Mouse (Mus musculus) embryonic facial prominence, embryonic 14.5 days (tissue): ENCODE measurements around the gene Gm49393. TPM values are rescaled to one million over a fixed set of nuclear protein-coding genes. Genes with fewer than 3 reads are reported as not detected.
"Not testable (repeated sequence)": the region's sequence is repeated elsewhere in the genome, so short reads cannot be mapped to it uniquely, and the experiment has no call there.

Experiments
- ATAC-seq: fragments of 200-750 bp; cut with Nextera tagmentation; 2 replicates; pipeline ENCODE4 v1.8.0; 2017; ENCODE audit warnings: low read depth, moderate number of reproducible peaks, moderate TSS enrichment
- DNase-seq: peaks from one replicate; pipeline ENCODE4 v3.0.0-alpha.2; 2015; ENCODE audit warnings: low spot score
- H3K27ac ChIP-seq: fragments of 300-500 bp; sonication (generic); replicated peaks from 2 replicates; pipeline ENCODE4 v1.5.1; 2014; ENCODE audit warnings: low read depth, mild to moderate bottlenecking, low read length, moderate library complexity
- H3K27me3 ChIP-seq: fragments of 300-500 bp; sonication (generic); replicated peaks from 2 replicates; pipeline ENCODE4 v1.6.1; 2014; ENCODE audit warnings: low read length; ENCODE audit not compliant: control insufficient read depth, insufficient read depth
- H3K36me3 ChIP-seq: fragments of 300-500 bp; sonication (generic); 2 replicates; pipeline ENCODE4 v1.6.1; 2014; ENCODE audit warnings: low read length, mixed read lengths; ENCODE audit not compliant: control insufficient read depth, insufficient read depth
- H3K4me1 ChIP-seq: fragments of 300-500 bp; sonication (generic); 2 replicates; pipeline ENCODE4 v1.6.1; 2014; ENCODE audit warnings: antibody characterized with exemption, low read length; ENCODE audit not compliant: control insufficient read depth, insufficient read depth
- H3K4me2 ChIP-seq: fragments of 300-500 bp; sonication (generic); 2 replicates; pipeline ENCODE4 v1.6.1; 2014; ENCODE audit warnings: low read depth, mild to moderate bottlenecking, low read length, moderate library complexity, mixed read lengths
- H3K4me3 ChIP-seq: fragments of 300-500 bp; sonication (generic); 2 replicates; pipeline ENCODE4 v1.5.1; 2014; ENCODE audit warnings: low read depth, mild to moderate bottlenecking, low read length
- H3K9ac ChIP-seq: fragments of 300-500 bp; sonication (generic); 2 replicates; pipeline ENCODE4 v1.6.1; 2014; ENCODE audit warnings: low read depth, mild to moderate bottlenecking, low read length, moderate library complexity, mixed read lengths
- H3K9me3 ChIP-seq: fragments of 300-500 bp; sonication (generic); 2 replicates; pipeline ENCODE4 v1.6.1; 2016; ENCODE audit warnings: low read length; ENCODE audit not compliant: control insufficient read depth
- WGBS: fragments of 180-500 bp; shearing (Covaris S2); extraction: QIAGEN DNeasy Blood & Tissue Kit; methylation state at CpG from one replicate; pipeline ENCODE4 v1.1.7; 2014; 5-methylcytosine and 5-hydroxymethylcytosine counted together
- polyA plus RNA-seq: library from polyadenylated mRNA; unstranded; fragments of >200 nt; fragmentation: Nextera tagmentation; extraction: Ambion mirVana; gene quantifications from 2 replicates; pipeline ENCODE4 v1.2.1, GENCODE M21; 2014

Gm49393 gene
- not detected in 2 replicates for polyA plus RNA-seq

DNA sequence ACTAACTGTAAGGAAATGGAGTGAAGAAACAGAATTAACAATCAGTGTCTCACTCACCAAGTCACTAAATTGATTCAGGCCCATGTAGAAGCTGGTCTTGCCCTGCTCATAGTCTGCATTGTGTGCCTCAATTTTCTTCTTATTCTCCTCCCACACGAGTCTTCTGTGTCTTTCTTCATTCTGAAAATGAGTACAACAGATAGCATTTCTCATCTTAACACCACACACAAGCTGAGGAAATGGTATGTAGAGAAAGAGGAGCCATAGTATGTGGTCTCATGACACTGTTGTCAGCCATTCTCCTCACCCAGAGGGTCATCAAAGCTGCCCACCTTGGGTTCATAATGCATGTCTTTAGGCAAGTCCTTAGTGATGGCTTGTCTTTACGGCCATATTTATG lies at the start of gene Gm49393:
Gene Gm49393 (minus strand): TSS at position 101 of the 400 bp plus-strand sequence.
- DNase-seq, H3K9ac ChIP-seq, H3K4me2 ChIP-seq, H3K27me3 ChIP-seq, H3K36me3 ChIP-seq, ATAC-seq, H3K4me3 ChIP-seq, H3K9me3 ChIP-seq, H3K4me1 ChIP-seq, H3K27ac ChIP-seq: not testable (repeated sequence)
- 60% methylated on average over 2 of the region's 2 CpGs for WGBS

DNA sequence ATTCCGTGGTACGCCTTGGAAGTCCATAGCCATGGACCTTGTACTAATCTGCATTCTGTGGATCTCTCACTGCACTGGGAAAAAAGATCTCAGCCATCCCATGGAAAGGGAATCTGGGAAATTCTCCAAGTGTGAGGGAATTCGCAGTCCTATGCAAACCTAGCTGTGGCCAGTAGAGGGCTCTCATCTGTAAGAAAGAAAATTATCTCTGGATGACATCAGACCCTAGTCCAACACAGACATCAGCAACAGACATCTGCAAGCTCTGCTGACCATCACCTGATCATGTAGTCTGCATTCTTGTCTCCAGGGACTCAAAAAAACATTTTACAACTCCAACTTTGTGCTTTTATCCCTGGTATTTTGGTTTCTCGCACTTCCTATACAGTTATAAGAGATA lies 36.9 kb upstream of the Gm49393 start:
- not testable (repeated sequence) for H3K9me3 ChIP-seq, H3K27me3 ChIP-seq, H3K27ac ChIP-seq, DNase-seq, H3K36me3 ChIP-seq, H3K9ac ChIP-seq, H3K4me3 ChIP-seq, H3K4me1 ChIP-seq, ATAC-seq, H3K4me2 ChIP-seq
- WGBS: 63% methylated on average over 4 of the region's 4 CpGs

DNA sequence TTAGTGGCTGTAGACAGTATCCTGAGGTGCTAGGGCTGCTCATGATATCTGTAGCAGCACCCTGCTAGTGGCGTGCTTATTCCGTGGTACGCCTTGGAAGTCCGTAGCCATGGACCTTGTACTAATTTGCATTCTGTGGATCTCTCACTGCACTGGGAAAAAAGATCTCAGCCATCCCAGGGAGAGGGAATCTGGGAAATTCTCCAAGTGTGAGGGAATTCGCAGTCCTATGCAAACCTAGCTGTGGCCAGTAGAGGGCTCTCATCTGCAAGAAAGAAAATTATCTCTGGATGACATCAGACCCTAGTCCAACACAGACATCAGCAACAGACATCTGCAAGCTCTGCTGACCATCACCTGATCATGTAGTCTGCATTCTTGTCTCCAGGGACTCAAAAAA lies 28.6 kb upstream of the Gm49393 start:
- not testable (repeated sequence) for H3K4me3 ChIP-seq, H3K27ac ChIP-seq, ATAC-seq, H3K4me2 ChIP-seq, DNase-seq, H3K4me1 ChIP-seq, H3K9ac ChIP-seq, H3K27me3 ChIP-seq, H3K9me3 ChIP-seq, H3K36me3 ChIP-seq
- WGBS: 24% methylated on average over 4 of the region's 5 CpGs

DNA sequence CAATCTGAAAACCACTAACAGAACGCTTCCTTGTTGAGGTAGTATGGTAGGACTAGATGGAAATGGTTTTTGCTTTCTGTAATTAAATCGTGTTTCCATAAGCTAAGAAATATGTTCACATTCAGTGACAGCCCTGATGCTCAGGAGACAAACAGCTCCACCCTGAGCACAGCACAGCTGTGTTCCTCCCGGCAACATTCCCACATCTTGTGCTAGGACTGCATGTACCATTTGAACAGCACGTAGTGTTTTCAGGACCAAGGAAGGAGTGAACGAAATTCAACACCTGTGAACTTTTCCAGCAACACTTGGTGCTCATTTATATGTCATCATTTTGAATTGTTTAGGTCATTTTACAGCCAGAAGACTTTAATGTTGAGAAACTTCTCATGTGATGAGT lies 26.3 kb upstream of the Gm49393 start:
- H3K27me3 ChIP-seq: no peaks in the 10 kb centered on the region
- no peak overlapping the region for H3K27ac ChIP-seq
- no peaks in the 10 kb centered on the region for H3K36me3 ChIP-seq
- no peak overlapping the region for H3K4me2 ChIP-seq
- no peak overlapping the region for H3K9ac ChIP-seq
- H3K4me3 ChIP-seq: no peak overlapping the region
- ATAC-seq (no peak), DNase-seq (no peak)
- no peaks in the 10 kb centered on the region for H3K4me1 ChIP-seq
- WGBS: 64% methylated on average over 5 of the region's 5 CpGs
- H3K9me3 ChIP-seq: peaks cover 6% of the 10 kb centered on the region; the same call in 1 of the 2 replicates

DNA sequence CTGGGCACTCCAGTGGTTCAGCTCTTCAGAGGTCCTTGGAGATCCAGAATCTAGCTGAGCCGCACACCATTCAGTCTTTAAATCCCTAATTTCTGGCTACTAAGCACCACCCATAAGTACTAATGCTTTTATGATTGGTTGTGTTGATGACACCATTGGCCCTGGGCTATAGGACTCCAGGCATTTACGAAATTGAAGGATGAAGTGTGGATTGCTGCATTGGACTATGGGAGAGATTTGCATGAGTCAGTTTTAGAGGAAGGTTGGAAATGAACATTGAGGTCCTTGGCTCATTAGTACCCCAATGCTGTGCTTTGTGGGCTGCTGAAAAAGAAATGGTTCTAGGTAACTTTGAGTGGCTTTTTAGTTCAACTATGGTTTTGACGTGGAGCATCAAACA lies 6.5 kb upstream of the Gm49393 start, which contains the start of gene Tpbpa:
Gene Tpbpa (minus strand): TSS at position 101 of the 400 bp plus-strand sequence.
- not testable (repeated sequence) for H3K27ac ChIP-seq, H3K4me3 ChIP-seq, H3K36me3 ChIP-seq, DNase-seq, ATAC-seq, H3K4me2 ChIP-seq, H3K4me1 ChIP-seq, H3K27me3 ChIP-seq, H3K9me3 ChIP-seq, H3K9ac ChIP-seq
- 72% methylated on average over 3 of the region's 3 CpGs for WGBS

DNA sequence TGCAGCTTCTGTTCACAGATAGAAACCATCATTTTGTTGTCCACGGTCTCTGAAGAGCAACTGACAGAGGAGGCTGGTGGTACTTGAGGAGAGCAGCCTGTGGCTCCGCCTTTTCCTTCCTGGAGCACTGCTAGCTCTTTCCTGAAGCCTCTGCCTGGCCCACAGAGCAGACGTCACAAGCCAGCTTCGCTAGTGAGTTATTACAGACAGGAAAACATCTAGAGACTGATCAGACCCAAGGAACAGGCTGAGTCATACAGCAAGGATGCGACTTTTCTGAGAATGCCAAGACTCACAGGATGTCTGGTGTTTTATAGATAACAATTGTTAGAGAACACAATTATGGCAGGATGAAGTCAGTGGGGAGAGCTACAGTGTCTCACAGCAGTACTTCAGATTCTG lies 1.1 kb upstream of the Gm49393 start, which contains the start of the genes Gm49391 and Ctla2a:
Gene Gm49391 (minus strand): TSS at position 72 of the 402 bp plus-strand sequence.
Gene Ctla2a (minus strand): TSS at position 126 of the 402 bp plus-strand sequence.
- Histone ChIP-seq H3K27me3 (no peaks in the 10 kb centered on the region), H3K9ac (no peak within 1 kb of the TSS), H3K36me3 (no peaks in the 10 kb centered on the region), H3K27ac (no peak within 1 kb of the TSS), H3K9me3 (no peaks in the 10 kb centered on the region), H3K4me2 (no peak within 1 kb of the TSS), H3K4me1 (no peaks in the 10 kb centered on the region), H3K4me3 (no peak within 1 kb of the TSS)
- 58% methylated on average over 5 of the region's 5 CpGs for WGBS
- DNase-seq (peak; percentile 33), ATAC-seq (no peak)

DNA sequence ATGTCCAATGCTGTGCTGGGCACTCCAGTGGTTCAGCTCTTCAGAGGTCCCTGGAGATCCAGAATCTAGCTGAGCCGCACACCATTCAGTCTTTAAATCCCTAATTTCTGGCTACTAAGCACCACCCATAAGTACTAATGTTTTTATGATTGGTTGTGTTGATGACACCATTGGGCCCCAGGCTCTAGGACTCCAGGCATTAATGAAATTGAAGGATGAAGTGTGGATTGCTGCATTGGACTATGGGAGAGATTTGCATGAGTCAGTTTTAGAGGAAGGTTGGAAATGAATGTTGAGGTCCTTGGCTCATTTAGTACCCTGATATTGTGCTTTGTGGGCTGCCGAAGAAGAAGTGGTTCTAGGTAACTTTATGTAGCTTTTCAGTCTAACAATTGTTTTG lies 30.6 kb downstream of the Gm49393 start, which contains the start of gene Tpbpb:
Gene Tpbpb (minus strand): TSS at position 101 of the 400 bp plus-strand sequence.
- not testable (repeated sequence) for DNase-seq, H3K4me1 ChIP-seq, ATAC-seq, H3K27me3 ChIP-seq, H3K9ac ChIP-seq, H3K36me3 ChIP-seq, H3K9me3 ChIP-seq, H3K27ac ChIP-seq, H3K4me3 ChIP-seq, H3K4me2 ChIP-seq
- 84% methylated on average over 2 of the region's 2 CpGs for WGBS

DNA sequence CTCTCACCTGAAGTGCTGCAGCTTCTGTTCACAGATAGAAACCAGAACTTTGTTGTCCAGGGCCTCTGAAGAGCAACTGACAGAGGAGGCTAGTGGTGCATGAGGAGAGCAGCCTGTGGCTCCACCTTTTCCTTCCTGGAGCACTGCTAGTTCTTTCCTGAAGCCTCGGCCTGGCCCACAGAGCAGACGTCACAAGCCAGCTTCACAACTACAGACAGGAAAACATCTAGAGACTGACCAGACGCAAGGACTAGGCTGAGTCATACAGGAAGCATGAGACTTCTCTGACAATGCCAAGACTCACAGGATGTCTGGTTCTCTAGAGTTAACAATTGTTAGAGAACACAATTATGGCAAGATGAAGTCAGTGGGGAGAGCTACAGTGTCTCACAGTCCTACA lies 38.1 kb downstream of the Gm49393 start, which contains the start of gene Ctla2b:
Gene Ctla2b (minus strand): TSS at position 120 of the 400 bp plus-strand sequence.
- no peak within 1 kb of the TSS for H3K4me2 ChIP-seq
- no peak within 1 kb of the TSS for H3K9ac ChIP-seq
- WGBS: 71% methylated on average over 3 of the region's 3 CpGs
- H3K27me3 ChIP-seq: no peaks in the 10 kb centered on the region
- H3K4me3 ChIP-seq: no peak within 1 kb of the TSS
- H3K4me1 ChIP-seq: no peaks in the 10 kb centered on the region
- no peaks in the 10 kb centered on the region for H3K9me3 ChIP-seq
- H3K36me3 ChIP-seq: no peaks in the 10 kb centered on the region
- DNase-seq (peak; percentile 23), ATAC-seq (no peak)
- H3K27ac ChIP-seq: no peak within 1 kb of the TSS

DNA sequence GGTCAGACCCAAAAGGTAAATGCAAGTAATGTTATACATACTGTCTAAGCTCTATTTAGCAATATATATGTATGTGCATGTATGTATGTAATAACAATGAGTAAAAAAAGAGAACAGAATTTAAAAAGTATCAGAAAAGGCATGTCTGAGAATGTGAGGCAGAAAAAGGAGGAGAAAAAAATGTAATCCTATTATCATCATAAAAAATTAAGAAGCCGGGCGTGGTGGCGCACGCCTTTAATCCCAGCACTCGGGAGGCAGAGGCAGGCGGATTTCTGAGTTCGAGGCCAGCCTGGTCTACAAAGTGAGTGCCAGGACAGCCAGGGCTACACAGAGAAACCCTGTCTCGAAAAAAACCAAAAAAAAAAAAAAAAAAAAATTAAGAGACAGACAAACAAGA lies 38.6 kb downstream of the Gm49393 start, which contains the start of gene Gm49392:
Gene Gm49392 (minus strand): TSS at position 101 of the 400 bp plus-strand sequence.
- 88% methylated on average over 7 of the region's 8 CpGs for WGBS
- H3K4me3 ChIP-seq, H3K9ac ChIP-seq, H3K4me1 ChIP-seq, H3K9me3 ChIP-seq, H3K36me3 ChIP-seq, H3K27me3 ChIP-seq, ATAC-seq, DNase-seq, H3K4me2 ChIP-seq, H3K27ac ChIP-seq: not testable (repeated sequence)
